Mouse (Mus musculus): ENCODE measurements at regions not wholly inside any gene's neighbourhood (a gene's known extent, or its start where the extent isn't known, plus 50 kb on each side); places are given as distances from the start of the nearest gene placed in this dataset.

DNA sequence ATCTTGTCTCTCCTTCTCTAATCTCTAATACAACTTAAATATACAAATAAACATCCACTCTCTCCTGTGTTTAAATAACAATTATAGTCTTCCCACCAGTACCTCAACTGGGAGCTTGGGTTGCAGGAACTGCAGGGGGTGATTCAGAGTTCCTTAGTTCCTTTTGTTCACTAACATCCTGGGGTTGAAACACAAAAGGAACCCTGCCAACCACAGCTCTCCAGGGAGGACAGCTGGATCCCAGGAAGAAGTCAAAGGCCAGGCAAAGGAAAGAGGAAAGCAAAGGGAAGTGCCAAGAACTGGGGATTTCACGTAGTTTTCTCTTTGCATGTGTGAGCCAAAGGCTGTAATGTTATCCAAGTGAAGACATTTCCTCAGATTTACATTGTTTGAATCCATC is 296.1 kb downstream of the Cbln4 start:
- Histone ChIP-seq H3K4me1 (ENCODE audit: insufficient read depth) (no peaks in the 10 kb centered on the region), H3K27me3 (ENCODE audit: insufficient read depth, low read length) (no peaks in the 10 kb centered on the region), H3K36me3 (ENCODE audit: insufficient read depth) (no peaks in the 10 kb centered on the region), H3K4me3 (ENCODE audit: low read depth, low read length) (no peak overlapping the region), H3K27ac (ENCODE audit: low read depth, low read length) (no peak overlapping the region), H3K9me3 (ENCODE audit: low read length) (no peaks in the 10 kb centered on the region), H3K9ac (no peak overlapping the region), H3K4me2 (ENCODE audit: low read depth) (no peak overlapping the region)
- WGBS: 11% methylated on average over 1 of the region's 1 CpGs
- ATAC-seq (no peak), DNase-seq (no peak)
- no peak for TF ChIP-seq CTCF (IDR thresholded peaks at IDR 0.05; ENCODE audit: low read depth)

DNA sequence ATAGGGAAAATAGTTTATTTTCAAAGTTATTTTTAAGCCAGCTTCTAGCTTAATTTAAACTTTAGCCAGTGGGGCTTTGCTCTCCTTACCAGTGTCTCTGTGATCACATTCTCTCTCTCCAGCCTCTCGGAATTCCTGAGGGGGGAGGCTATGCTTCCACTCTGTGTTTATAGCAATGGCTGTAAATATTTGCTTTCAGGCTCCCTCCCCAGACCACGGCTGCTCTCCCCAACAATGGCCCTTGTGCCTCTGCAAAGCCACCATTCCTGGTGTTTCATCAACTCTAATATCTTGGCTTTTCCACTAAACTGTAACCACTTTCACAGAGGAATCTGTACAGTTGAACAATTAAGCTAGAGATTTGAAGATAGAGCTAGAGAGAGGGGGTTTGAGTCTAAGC is 300.2 kb downstream of the Cbln4 start:
- TF ChIP-seq CTCF (IDR thresholded peaks at IDR 0.05; ENCODE audit: low read depth): no peak
- Histone ChIP-seq H3K9me3 (ENCODE audit: low read length) (no peaks in the 10 kb centered on the region), H3K4me1 (ENCODE audit: insufficient read depth) (no peaks in the 10 kb centered on the region), H3K4me2 (ENCODE audit: low read depth) (no peak overlapping the region), H3K27me3 (ENCODE audit: insufficient read depth, low read length) (no peaks in the 10 kb centered on the region), H3K36me3 (ENCODE audit: insufficient read depth) (no peaks in the 10 kb centered on the region), H3K9ac (no peak overlapping the region), H3K4me3 (ENCODE audit: low read depth, low read length) (no peak overlapping the region), H3K27ac (ENCODE audit: low read depth, low read length) (no peak overlapping the region)
- 37% methylated on average over 2 of the region's 2 CpGs for WGBS
- DNase-seq: no peak
- ATAC-seq: no peak

DNA sequence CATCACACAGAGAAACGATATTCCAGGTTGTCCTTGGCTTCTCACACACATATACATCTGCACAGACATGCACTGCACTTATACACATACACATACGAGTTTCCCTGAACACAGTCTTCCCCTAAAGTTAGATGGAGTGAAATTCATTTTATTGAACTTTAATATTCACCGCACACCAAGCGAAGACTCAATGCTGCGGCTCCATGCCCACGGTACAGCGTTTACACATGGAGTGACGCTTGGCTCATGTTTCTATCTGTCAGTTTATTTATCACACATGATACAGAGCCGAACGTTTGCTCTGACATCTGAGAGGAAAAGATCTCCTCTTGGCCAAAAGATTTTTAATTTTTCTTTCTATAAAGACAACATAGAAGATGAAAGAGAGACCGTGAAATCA is 300.6 kb downstream of the Cbln4 start:
- H3K4me1 ChIP-seq (ENCODE audit: insufficient read depth): no peaks in the 10 kb centered on the region
- H3K4me2 ChIP-seq (ENCODE audit: low read depth): no peak overlapping the region
- ATAC-seq: no peak
- no peak overlapping the region for H3K27ac ChIP-seq (ENCODE audit: low read depth, low read length)
- H3K4me3 ChIP-seq (ENCODE audit: low read depth, low read length): no peak overlapping the region
- H3K27me3 ChIP-seq (ENCODE audit: insufficient read depth, low read length): no peaks in the 10 kb centered on the region
- TF ChIP-seq CTCF (IDR thresholded peaks at IDR 0.05; ENCODE audit: low read depth): no peak
- no peaks in the 10 kb centered on the region for H3K9me3 ChIP-seq (ENCODE audit: low read length)
- DNase-seq: no peak
- H3K36me3 ChIP-seq (ENCODE audit: insufficient read depth): no peaks in the 10 kb centered on the region
- H3K9ac ChIP-seq: no peak overlapping the region
- WGBS: 62% methylated on average over 11 of the region's 11 CpGs

DNA sequence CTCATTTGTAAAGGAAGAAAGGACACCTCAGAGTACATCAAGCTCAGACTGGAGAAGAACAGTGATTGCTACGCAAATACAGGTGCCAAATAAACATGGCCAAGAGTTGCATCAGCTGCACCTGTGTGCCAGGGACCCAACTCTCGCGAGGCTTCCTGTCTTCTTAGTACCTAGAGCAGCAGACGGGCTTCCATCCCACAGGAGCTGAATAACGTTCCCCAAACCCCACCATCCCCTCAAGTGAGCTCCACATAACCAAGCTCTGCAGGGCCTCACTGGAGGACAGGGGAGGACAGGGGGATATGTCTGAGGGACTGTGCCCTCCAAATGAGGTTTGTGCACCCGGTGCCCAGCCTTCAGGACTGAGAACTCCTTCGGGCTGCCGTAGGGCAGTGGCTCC is 305.5 kb downstream of the Cbln4 start:
- H3K27ac ChIP-seq (ENCODE audit: low read depth, low read length): no peak overlapping the region
- H3K4me1 ChIP-seq (ENCODE audit: insufficient read depth): no peaks in the 10 kb centered on the region
- H3K9ac ChIP-seq: no peak overlapping the region
- H3K9me3 ChIP-seq (ENCODE audit: low read length): no peaks in the 10 kb centered on the region
- no peaks in the 10 kb centered on the region for H3K36me3 ChIP-seq (ENCODE audit: insufficient read depth)
- H3K27me3 ChIP-seq (ENCODE audit: insufficient read depth, low read length): no peaks in the 10 kb centered on the region
- TF ChIP-seq CTCF (IDR thresholded peaks at IDR 0.05; ENCODE audit: low read depth): no peak
- no peak for ATAC-seq
- no peak overlapping the region for H3K4me3 ChIP-seq (ENCODE audit: low read depth, low read length)
- no peak overlapping the region for H3K4me2 ChIP-seq (ENCODE audit: low read depth)
- 87% methylated on average over 8 of the region's 8 CpGs for WGBS
- DNase-seq: no peak

DNA sequence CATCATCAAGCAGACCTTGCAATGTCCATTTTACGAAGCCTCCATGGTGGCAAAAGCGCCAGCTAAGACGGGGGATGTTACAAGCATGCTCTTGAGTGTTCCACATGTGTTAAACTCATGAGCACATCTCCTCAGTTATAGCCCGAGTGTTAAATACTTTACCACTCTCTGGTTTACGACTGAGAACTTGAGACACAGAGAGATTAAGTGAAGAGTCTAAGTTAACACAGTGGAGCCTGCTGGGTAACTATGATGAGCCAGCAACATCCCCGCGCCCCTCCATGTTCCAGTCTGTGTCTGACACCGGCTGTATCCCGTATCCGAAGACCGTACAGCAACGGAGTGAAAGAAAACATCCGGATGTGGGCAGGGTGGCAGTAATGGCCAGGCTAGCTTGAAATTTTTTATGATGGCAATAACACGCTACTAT is 308.2 kb downstream of the Cbln4 start:
- no peaks in the 10 kb centered on the region for H3K27me3 ChIP-seq (ENCODE audit: insufficient read depth, low read length)
- H3K27ac ChIP-seq (ENCODE audit: low read depth, low read length): no peak overlapping the region
- H3K9me3 ChIP-seq (ENCODE audit: low read length): no peaks in the 10 kb centered on the region
- no peak overlapping the region for H3K9ac ChIP-seq
- DNase-seq (no peak), ATAC-seq (no peak)
- 95% methylated on average over 14 of the region's 14 CpGs for WGBS
- no peak overlapping the region for H3K4me3 ChIP-seq (ENCODE audit: low read depth, low read length)
- H3K4me2 ChIP-seq (ENCODE audit: low read depth): no peak overlapping the region
- H3K4me1 ChIP-seq (ENCODE audit: insufficient read depth): no peaks in the 10 kb centered on the region
- H3K36me3 ChIP-seq (ENCODE audit: insufficient read depth): no peaks in the 10 kb centered on the region
- no peak for TF ChIP-seq CTCF (IDR thresholded peaks at IDR 0.05; ENCODE audit: low read depth)

DNA sequence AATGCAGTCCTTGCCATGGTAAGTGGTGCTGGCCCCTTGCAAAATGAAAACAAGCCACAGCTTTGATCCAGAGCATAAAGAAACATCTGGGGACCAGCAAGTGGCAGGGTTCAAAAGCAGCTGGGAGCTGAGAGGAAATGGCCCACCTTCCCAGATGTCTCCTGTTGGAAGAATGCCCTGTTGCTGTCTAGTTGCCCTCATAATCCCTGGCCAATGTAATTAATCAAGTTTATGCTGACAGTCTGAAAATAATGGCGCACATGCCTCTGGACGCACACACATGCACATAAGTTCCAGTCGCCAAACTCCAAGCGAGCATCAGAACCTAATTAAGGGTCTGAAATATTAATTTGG is 308.7 kb downstream of the Cbln4 start:
- Histone ChIP-seq H3K27ac (ENCODE audit: low read depth, low read length) (no peak overlapping the region), H3K4me2 (ENCODE audit: low read depth) (no peak overlapping the region), H3K4me3 (ENCODE audit: low read depth, low read length) (no peak overlapping the region), H3K9ac (no peak overlapping the region), H3K36me3 (ENCODE audit: insufficient read depth) (no peaks in the 10 kb centered on the region), H3K4me1 (ENCODE audit: insufficient read depth) (no peaks in the 10 kb centered on the region), H3K9me3 (ENCODE audit: low read length) (no peaks in the 10 kb centered on the region), H3K27me3 (ENCODE audit: insufficient read depth, low read length) (no peaks in the 10 kb centered on the region)
- no peak for TF ChIP-seq CTCF (IDR thresholded peaks at IDR 0.05; ENCODE audit: low read depth)
- DNase-seq: no peak
- WGBS: 63% methylated on average over 4 of the region's 4 CpGs
- no peak for ATAC-seq

DNA sequence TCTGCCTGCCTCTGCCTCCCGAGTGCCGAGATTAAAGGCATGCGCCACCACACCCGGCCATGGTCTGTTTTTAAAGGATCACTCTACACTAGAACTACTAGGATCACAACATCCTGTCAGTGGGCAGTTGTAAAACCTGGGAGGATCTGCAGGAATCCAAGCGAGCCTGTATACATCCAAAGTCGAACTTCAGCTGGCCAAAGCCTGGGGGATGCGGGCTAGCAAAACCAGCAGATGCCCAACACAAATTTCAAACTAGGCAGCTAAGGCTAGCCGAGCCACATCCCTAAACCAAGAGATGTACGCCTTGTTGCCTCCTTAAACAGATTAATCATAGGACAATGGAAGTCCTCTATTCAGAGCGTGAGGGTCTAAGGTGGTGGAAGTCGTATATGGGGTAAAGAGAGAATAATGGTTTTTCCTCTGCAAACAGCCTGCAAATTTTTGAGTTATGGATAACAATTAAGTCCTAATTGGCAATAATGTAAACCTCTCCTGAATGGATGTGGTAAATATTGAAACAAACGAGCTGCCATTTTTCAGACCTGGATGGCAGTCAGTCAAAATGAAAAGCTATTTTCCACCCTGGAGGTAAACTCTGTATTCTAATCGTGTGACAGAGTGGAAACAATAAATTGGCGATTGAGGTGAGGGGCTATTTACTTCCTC is 309.2 kb downstream of the Cbln4 start:
- Histone ChIP-seq H3K4me1 (ENCODE audit: insufficient read depth) (no peaks in the 10 kb centered on the region), H3K9ac (no peak overlapping the region), H3K27ac (ENCODE audit: low read depth, low read length) (no peak overlapping the region), H3K36me3 (ENCODE audit: insufficient read depth) (no peaks in the 10 kb centered on the region), H3K9me3 (ENCODE audit: low read length) (no peaks in the 10 kb centered on the region), H3K4me2 (ENCODE audit: low read depth) (no peak overlapping the region), H3K27me3 (ENCODE audit: insufficient read depth, low read length) (no peaks in the 10 kb centered on the region), H3K4me3 (ENCODE audit: low read depth, low read length) (no peak overlapping the region)
- DNase-seq (no peak), ATAC-seq (no peak)
- WGBS: 63% methylated on average over 14 of the region's 14 CpGs
- no peak for TF ChIP-seq CTCF (IDR thresholded peaks at IDR 0.05; ENCODE audit: low read depth)
